Mouse (Mus musculus): ENCODE results near the gene Klk1b4.

The Klk1b4 gene

GRCm38 (mm10) chr7:44253023-44253616 lies 45.9 kb downstream of the Klk1b4 start:
- no peak for DNase-seq (ENCODE audit: low read depth, low spot score)

GRCm38 (mm10) chr7:44254930-44255329 lies 47.7 kb downstream of the Klk1b4 start:
- no peak for DNase-seq (ENCODE audit: low read depth, low spot score)

GRCm38 (mm10) chr7:44257278-44257677 lies 50.0 kb downstream of the Klk1b4 start, which contains the start of gene Acp4:
Gene Acp4 (minus strand): TSS chr7:44257378.
- DNase-seq (ENCODE audit: low read depth, low spot score), result no peak

GRCm38 (mm10) chr7:44260410-44260809 lies 53.2 kb downstream of the Klk1b4 start:
- DNase-seq (ENCODE audit: low read depth, low spot score), result no peak

- DNase-seq (ENCODE audit: low read depth, low spot score), result no peak
Measured at GRCm38 (mm10) chr7:44261147-44261546, 53.9 kb downstream of the Klk1b4 start, which contains the start of gene Gm15517. Gene Gm15517 (plus strand): TSS chr7:44261447.

Measured in brain, adult 2 months (tissue).